Mouse (Mus musculus): ENCODE data around the gene Zfp81.
"Not testable (repeated sequence)": the region's sequence is repeated elsewhere in the genome, so short reads cannot be mapped to it uniquely, and the experiment has no call there.

Zfp81 gene

DNA sequence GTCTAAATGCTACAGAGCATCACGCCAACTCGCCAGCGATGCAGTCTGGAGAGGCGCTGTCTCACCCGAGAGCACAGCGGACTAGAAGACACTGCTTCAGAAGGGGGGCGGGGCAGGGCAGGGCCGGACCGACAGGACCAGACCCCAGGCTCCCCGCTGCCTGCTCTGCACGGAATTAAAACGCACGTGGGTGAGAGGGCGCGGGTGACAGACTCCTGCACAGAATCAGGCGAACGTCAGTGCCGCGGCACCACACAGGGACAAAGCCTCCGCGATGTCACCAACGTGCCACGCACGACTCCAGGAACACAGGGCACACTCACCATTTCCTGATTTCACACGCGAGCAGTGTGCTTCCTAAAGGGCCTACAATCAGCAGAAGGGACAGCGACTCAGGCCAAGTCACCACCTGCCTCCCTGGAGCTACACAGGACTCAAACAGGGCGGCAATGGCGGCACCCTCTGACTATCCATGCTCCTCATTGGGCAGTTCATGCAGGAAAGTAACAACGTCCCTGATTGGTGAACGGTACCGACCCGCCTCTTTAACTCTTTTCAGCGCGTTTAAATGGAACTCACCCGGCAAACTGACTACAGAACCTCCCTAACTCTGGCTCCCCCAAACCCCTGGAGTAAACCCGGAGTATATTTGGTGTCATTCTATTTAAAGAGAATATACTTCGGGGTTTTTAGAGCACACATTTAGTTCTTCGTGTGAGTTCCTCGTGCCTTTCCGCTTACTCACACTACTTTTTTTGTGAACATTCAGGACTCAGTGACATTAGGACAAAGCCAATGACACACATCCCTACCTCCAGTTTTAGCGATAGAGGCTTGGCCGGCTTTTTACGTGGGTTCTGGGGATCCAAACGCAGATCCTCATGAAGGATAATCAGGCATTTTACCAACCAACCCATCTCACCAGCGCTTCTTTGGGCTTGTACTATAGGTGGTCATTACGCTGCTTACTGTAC is at the start of gene Zfp81:
Gene Zfp81, minus strand, starts transcription at position 468 of the 974 bp plus-strand sequence.
- DNase-seq (ENCODE audit: inconsistent age in 2 of 2, low spot score in 1 of 2) = peak; percentile 86 to 95

DNA sequence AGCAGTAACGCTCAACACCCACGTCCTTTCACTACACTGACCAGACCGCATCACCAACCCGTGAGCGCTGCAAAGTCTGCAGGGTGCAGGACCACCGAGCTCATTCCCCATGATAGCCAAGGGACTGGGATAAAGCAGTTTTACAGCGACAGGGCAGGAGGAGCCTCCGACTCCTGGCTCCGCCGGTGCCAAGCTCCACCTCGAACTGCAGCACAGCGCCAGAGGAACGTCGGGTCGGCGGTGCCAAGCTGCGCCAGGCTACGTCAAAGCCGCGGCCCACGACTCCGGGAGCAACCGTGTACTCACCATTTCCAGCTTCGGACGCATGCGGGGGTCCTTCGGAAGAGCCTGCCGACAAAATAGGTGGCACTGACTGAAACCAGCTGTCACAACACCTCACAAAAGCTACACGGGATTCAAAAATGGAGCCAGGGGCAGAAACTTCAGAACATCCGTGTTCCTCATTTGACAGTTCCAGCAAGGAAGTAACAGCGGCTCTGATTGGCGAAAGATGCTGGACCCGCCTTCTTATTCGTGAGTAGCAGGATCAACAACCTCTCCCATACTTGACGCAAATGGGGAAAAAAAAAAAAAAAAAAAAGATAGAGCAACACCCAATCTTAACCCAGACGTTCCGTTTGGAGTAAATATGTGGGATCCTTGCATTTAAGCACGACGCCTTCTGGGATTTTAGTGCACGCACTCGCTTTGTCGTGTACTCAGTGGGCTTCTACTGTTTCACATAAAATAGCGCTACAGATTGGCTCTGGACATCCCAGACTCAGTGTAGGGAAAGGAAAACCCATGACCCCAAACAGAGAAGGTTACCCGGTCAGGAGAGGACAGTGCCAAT is 35.7 kb upstream of the Zfp81 start, which contains the start of gene Zfp101:
Gene Zfp101, minus strand, starts transcription at position 460 of the 853 bp plus-strand sequence.
- peak; percentile 89 to 97 for DNase-seq (ENCODE audit: inconsistent age in 2 of 2, low spot score in 1 of 2)

GRCm38 (mm10) chr17:33392271-33392670 is 33.6 kb upstream of the Zfp81 start:
- no peak for DNase-seq (ENCODE audit: inconsistent age in 2 of 2, low spot score in 1 of 2)

GRCm38 (mm10) chr17:33385705-33386104 is 27.0 kb upstream of the Zfp81 start:
- DNase-seq (ENCODE audit: inconsistent age in 2 of 2, low spot score in 1 of 2) = peak in 1 of 2 experiments; percentile 9

DNA sequence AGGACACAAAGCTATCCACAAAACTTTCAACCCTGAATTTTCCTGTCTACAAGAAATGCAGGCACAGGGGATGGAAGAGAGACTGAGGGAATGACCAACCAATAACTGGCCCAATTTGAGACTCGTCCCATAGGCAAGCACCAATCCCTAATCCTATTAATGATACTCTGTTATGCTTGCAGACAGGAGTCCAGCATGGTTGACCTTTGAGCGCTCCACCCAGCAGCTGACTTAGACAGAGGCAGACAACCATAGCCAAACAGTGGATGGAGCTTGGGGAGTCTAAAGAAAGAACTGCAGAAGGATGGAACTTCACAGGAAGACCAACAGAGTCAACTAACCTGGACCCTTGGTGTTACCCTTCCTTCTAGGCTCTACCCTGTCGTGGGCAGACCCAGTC is 14.1 kb upstream of the Zfp81 start:
- no peak for DNase-seq (ENCODE audit: inconsistent age in 2 of 2, low spot score in 1 of 2)

DNA sequence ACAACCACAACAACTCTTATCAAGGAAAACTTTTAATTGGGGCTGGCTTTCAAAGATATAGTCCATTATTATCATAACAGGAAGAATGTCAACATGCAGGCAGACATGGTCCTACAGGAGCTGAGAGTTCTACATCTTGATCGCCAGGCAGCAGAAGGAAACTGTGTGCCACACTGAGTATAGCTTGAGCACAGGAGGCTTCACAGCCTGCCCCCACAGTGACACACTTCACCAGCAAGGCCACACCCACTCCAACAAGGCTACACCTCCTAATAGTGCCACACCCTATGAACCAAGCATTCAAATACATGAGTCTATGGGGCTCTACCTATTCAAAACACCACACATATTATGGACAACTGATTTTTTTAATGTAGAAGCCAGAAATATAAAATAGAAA is 5.7 kb downstream of the Zfp81 start:
- no peak for DNase-seq (ENCODE audit: inconsistent age in 2 of 2, low spot score in 1 of 2)

- DNase-seq (ENCODE audit: inconsistent age in 2 of 2, low spot score in 1 of 2) = not testable (repeated sequence)
Measured at GRCm38 (mm10) chr17:33289876-33290149, 68.9 kb downstream of the Zfp81 start.

DNA sequence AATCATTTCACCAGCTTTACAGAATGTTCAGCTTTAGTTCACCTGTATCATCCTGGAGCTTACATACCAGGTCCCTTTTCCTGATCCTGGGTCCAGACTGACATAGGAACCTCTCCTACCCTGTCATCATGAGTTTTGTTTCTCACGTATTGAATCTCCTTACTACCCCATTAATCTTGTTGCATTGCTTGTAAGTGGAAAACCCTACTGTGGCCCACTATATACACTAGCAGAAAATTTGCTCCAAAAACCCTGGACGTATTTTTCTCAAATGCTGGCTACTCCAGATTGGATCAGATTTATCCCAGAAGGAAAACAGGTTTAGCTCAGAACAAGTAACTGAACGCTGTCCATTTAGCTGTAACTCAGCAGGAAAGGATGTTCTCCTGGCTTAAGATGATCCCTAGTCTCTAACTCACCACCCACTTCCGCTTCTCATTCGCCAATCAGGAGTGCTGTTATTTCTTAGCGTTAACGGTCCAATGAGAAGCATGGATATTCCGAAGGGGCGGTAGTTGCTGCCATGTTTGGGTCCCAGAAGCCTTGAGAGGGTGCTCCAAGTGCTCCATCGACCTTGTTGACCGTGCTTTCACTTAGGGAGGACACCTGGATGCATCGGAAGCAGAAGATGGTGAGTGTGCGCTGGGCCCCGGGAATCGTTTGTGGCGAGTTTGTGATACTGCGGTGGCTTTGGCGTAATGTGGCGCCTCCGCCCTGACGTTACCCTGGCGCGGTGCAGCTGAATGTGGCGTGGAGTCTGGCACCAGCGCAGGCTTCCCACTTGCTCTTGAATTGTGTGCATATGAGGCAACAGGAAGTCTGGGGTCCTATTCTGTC is 69.4 kb downstream of the Zfp81 start, which contains the start of gene Zfp955b:
Gene Zfp955b, plus strand, starts transcription at position 506 of the 837 bp plus-strand sequence.
- DNase-seq (ENCODE audit: inconsistent age in 2 of 2, low spot score in 1 of 2) = not testable (repeated sequence)
